Mouse (Mus musculus): ENCODE data around the gene P3h2.
A peak's percentile ranks its signal among the peaks of the same experiment; 100 is the strongest.

The P3h2 gene

GRCm38 (mm10) chr16:26105115-26105974 lies at the start of gene P3h2:
Gene P3h2, minus strand, starts transcription at chr16:26105784.
- peak; percentile 27 for DNase-seq (ENCODE audit: low read depth)

- DNase-seq (ENCODE audit: low read depth): no peak
Measured at GRCm38 (mm10) chr16:26152258-26152657, 46.7 kb upstream of the P3h2 start.

GRCm38 (mm10) chr16:26150943-26151342 lies 45.4 kb upstream of the P3h2 start:
- DNase-seq (ENCODE audit: low read depth): no peak

DNA sequence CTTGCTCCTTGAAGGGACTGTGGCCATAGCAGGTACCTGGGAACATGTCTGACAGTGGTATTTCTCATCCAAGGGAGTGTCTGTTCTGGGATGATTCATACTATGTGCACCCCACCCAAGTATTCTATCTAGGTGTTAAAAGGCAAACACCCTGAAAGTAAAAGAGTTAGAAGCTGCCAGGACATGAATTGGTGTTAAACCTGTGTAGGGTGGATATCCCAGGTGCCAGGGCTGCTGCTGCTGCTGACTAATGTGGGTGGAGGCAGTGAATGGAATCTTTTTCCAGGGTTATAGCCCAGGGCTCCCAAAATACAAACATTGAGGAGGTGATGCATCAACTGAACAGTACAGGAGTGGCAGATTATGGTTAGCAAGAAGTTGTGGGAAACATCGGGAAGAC lies 41.3 kb upstream of the P3h2 start:
- DNase-seq (ENCODE audit: low read depth): no peak

GRCm38 (mm10) chr16:26131126-26131525 lies 25.5 kb upstream of the P3h2 start:
- no peak for DNase-seq (ENCODE audit: low read depth)

DNA sequence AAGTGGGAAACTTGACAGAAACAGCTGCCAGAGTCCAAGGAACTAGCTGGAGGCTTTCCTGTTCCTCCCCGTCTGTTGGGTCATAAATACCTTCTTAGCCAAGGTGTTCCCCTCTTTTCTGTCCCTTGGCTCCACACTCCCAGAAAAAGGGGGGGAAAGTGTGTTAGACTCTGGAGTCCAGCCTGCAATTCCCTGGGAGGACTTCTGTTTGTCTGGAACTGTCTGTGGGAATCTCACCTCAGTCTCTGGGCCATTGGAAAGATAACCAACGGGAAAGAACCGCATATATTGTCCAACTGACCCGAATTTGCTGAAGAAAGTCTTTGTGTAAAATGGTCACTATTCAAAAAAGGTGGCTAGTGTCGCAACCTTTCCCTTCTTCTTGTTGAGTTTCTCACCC lies 1.0 kb upstream of the P3h2 start:
- no peak for DNase-seq (ENCODE audit: low read depth)

- DNase-seq (ENCODE audit: low read depth): peak; percentile 48
Measured at GRCm38 (mm10) chr16:26106041-26106617, 545 bp upstream of the P3h2 start.

DNA sequence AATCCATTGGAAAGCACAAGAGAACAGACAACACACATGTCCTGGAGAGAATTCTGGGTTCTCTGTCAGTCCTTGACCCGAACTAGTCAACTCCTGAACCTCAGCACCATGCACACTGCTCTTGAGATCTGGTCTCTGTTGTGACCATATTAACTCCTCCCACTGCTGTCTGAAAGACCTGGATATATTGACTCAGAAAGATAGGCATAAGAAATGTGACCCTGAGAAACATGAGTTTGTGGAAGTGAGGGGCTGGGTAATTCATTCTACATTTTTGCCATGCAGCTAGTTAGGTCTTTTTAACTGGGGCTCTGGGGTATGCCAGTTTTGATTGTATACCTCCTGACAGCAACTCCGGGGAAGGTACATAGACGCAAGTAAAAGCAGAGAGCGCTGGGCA lies 1.3 kb downstream of the P3h2 start:
- DNase-seq (ENCODE audit: low read depth): no peak

DNA sequence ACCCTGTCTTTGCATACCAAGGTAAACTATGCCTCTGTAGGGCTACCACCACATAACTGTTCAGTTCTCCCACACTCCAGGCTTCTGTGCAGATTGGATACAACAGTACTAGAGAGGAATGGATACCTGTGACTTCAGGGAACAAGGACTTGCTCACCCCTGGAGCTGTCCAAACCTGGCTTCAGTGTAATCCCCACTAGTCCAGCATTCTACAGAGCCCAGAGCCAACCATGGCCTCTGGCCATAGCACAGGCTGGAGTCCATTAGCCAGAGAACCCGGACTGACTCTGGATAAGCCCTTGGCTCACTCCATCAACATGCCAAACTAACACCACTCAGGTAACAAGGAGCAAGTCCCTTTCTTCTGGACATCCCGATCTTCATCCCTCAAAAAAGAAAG lies 2.7 kb downstream of the P3h2 start:
- peak; percentile 12 for DNase-seq (ENCODE audit: low read depth)

DNA sequence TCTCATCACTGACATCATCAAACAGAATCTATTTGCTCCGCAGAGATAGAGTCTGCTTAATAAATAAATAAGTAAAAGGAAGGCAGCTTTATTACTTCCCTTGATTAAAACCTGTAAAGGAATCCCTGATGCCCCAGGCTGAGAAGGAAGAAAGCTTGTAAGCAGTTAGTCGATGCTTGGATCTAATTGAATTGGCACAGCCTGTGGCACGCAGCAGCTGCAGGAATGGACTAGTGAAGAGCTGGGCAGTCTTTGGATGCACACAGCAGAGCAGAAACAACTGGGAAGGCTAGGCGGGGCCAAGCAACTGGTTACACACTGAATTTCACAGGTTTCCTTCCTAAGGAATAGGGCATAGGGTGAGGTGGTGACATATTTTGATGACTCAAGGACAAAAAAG lies 5.4 kb downstream of the P3h2 start:
- no peak for DNase-seq (ENCODE audit: low read depth)

- DNase-seq (ENCODE audit: low read depth): no peak
Measured at GRCm38 (mm10) chr16:26095696-26096284, 9.8 kb downstream of the P3h2 start.

- DNase-seq (ENCODE audit: low read depth): no peak
Measured at GRCm38 (mm10) chr16:26093888-26094287, 11.7 kb downstream of the P3h2 start.

- no peak for DNase-seq (ENCODE audit: low read depth)
Measured at GRCm38 (mm10) chr16:26088976-26089375, 16.6 kb downstream of the P3h2 start.

GRCm38 (mm10) chr16:26088240-26088639 lies 17.3 kb downstream of the P3h2 start:
- no peak for DNase-seq (ENCODE audit: low read depth)

- no peak for DNase-seq (ENCODE audit: low read depth)
Measured at GRCm38 (mm10) chr16:26086955-26087354, 18.6 kb downstream of the P3h2 start.

- DNase-seq (ENCODE audit: low read depth): peak; percentile 37
Measured at GRCm38 (mm10) chr16:26085160-26085559, 20.4 kb downstream of the P3h2 start.

- DNase-seq (ENCODE audit: low read depth): peak; percentile 44
Measured at GRCm38 (mm10) chr16:26082831-26083230, 22.8 kb downstream of the P3h2 start.

- peak; percentile 56 for DNase-seq (ENCODE audit: low read depth)
Measured at GRCm38 (mm10) chr16:26082391-26082790, 23.2 kb downstream of the P3h2 start.

DNA sequence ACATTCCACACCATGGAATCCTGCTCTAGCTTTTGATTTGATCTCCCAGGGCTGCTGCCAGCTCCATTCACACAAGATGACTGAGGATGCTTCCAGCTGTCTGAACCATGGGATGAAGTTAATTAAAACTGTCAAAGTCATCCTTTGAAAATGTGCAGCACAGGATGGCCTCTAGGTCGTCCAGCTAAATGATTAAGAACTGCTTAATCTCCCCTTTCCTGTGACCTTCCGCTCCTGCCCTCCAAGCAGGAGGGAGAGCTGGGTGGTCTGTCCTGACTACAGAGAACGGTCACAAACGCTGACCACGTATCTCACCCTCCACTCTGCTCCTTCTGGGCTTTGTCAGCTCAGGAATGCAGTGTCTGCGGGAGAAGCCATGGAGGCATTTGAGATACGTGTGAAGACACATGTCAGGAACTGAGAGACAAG lies 26.6 kb downstream of the P3h2 start:
- no peak for DNase-seq (ENCODE audit: low read depth)

- no peak for DNase-seq (ENCODE audit: low read depth)
Measured at GRCm38 (mm10) chr16:26078100-26078422, 27.5 kb downstream of the P3h2 start.

- DNase-seq (ENCODE audit: low read depth): no peak
Measured at GRCm38 (mm10) chr16:26077246-26078099, 28.1 kb downstream of the P3h2 start.

GRCm38 (mm10) chr16:26075063-26075462 lies 30.5 kb downstream of the P3h2 start:
- DNase-seq (ENCODE audit: low read depth): no peak
